Mouse (Mus musculus) erythroblast, embryonic 14.5 days (primary cell): ENCODE data around the gene Phf24. TPM values are rescaled to one million over a fixed set of nuclear protein-coding genes. Genes with fewer than 3 reads are reported as not detected.
"Not testable (repeated sequence)": the region's sequence is repeated elsewhere in the genome, so short reads cannot be mapped to it uniquely, and the experiment has no call there.

Experiments
- H3K27me3 ChIP-seq: 2 replicates; pipeline ENCODE4 v1.6.1; 2012; ENCODE audit warnings: inconsistent platforms; ENCODE audit not compliant: control insufficient read depth
- H3K36me3 ChIP-seq: 2 replicates; pipeline ENCODE4 v1.6.1; 2012; ENCODE audit warnings: mild to moderate bottlenecking, inconsistent platforms; ENCODE audit not compliant: control insufficient read depth
- H3K4me1 ChIP-seq: 2 replicates; pipeline ENCODE4 v1.6.1; 2012; ENCODE audit warnings: inconsistent platforms; ENCODE audit not compliant: control insufficient read depth
- H3K4me3 ChIP-seq: replicated peaks from 2 replicates; pipeline ENCODE3; 2012; ENCODE audit warnings: moderate library complexity, mild to moderate bottlenecking, inconsistent platforms
- H3K9me3 ChIP-seq: 2 replicates; pipeline ENCODE4 v1.6.1; 2012; ENCODE audit warnings: low read length, inconsistent platforms, mixed read lengths; ENCODE audit not compliant: control insufficient read depth
- GATA1 ChIP-seq: IDR thresholded peaks from 2 replicates; pipeline ENCODE4 v1.6.1; 2012; ENCODE audit warnings: low read length, inconsistent platforms, mixed read lengths
- TAL1 ChIP-seq: IDR thresholded peaks from 3 replicates; pipeline ENCODE4 v1.6.1; 2012; ENCODE audit warnings: low read length, inconsistent platforms, mixed read lengths
- polyA plus RNA-seq: library from polyadenylated mRNA; stranded (reverse); fragments of >175 nt; gene quantifications from 2 replicates; pipeline ENCODE4 v1.2.3, GENCODE M21; 2012

Phf24 gene
- polyA plus RNA-seq, 1 experiment: not detected

DNA sequence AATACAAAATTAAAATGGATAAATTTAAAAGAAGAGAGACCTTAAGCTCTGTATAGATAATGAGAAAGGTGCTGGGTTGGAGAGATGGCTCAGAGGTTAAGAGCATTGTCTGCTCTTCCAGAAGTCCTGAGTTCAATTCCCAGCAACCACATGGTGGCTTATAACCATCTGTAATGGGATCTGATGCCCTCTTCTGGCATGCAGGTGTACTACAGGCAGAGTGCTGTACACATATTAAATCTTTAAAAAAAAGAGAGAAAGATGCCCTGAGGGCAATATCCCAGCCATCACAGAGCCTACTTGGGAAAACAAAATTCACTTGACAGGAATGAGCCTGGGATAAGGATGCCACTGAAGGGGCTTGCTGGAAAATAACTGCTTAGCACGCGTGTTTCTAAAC is 47.0 kb downstream of the Phf24 start:
- no peaks in the 10 kb centered on the region for H3K9me3 ChIP-seq
- H3K36me3 ChIP-seq: no peaks in the 10 kb centered on the region
- H3K27me3 ChIP-seq: peaks cover 12% of the 10 kb centered on the region
- H3K4me1 ChIP-seq: peaks cover 5% of the 10 kb centered on the region
- TF ChIP-seq TAL1 (no peak), GATA1 (no peak)
- no peak overlapping the region for H3K4me3 ChIP-seq

DNA sequence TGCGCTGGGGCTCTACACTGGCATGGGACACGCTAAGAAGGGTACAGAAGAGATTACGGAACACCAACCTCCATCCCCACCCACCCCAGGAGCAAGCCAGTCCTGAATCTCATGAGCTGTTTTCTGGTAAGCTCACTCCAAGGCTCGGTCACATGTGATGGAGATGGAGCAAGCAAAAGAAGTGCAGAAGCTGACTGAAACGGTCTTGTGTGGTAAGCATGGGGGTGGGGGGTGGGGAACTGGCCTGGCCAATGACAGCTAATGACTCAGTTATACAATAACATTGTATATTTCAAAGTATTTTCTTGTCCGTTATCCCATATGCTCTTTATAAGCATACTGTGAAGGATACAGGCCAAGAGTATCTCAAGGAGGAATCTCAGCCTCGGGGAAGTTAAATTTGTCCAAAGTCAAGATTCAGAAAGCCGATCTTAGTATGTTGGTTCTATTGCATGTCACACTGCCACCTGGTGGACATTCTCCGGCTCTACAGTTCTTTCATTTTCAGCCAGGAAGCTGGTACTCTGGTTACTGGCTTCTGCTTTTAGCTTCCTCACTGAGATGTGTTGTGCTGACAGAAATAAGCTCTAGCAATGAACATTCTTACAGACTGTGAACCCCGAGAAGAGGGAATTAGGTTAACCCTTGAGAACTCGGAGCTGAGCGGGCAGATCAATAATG is 48.7 kb downstream of the Phf24 start:
- H3K4me3 ChIP-seq: no peak overlapping the region
- no peaks in the 10 kb centered on the region for H3K9me3 ChIP-seq

GRCm38 (mm10) chr4:42969304-42969703 is 52.8 kb downstream of the Phf24 start, which contains the start of gene 1700022I11Rik:
TSS of gene 1700022I11Rik (plus strand) at chr4:42969604.
- Histone ChIP-seq H3K27me3 (peaks cover 9% of the 10 kb centered on the region), H3K9me3 (no peaks in the 10 kb centered on the region), H3K4me3 (no peak within 1 kb of the TSS), H3K4me1 (peaks cover 5% of the 10 kb centered on the region), H3K36me3 (no peaks in the 10 kb centered on the region)
- TF ChIP-seq GATA1: no peak
- no peak for TF ChIP-seq TAL1

More for the DNA sequence above, 48.7 kb downstream of the Phf24 start:
- no peak for TF ChIP-seq TAL1
- no peak for TF ChIP-seq GATA1
- Histone ChIP-seq H3K4me1 (peaks cover 5% of the 10 kb centered on the region), H3K36me3 (no peaks in the 10 kb centered on the region), H3K27me3 (peaks cover 9% of the 10 kb centered on the region)

DNA sequence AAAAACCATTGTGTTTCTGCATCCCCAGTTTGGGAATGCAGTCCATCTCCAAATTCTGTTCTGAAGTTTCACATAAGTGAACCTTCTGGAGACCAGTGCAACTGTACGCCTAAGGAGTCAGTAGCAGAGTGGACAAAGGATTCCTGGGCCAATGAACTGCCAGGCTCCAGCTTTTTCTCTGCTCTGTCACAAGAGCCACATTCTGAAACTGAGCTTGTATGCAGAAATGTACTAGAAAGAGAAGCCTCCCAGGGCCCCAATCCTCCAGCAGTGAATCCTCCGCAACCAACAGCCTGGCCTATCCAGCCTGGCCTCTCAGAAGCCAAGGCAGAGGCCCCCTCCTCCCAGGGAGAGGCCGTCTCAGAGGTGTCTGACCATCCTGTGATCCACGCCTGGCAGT is 56.5 kb downstream of the Phf24 start:
- H3K4me1 ChIP-seq: no peaks in the 10 kb centered on the region
- no peak for TF ChIP-seq GATA1
- H3K9me3 ChIP-seq: no peaks in the 10 kb centered on the region
- no peaks in the 10 kb centered on the region for H3K27me3 ChIP-seq
- H3K36me3 ChIP-seq: peaks cover 11% of the 10 kb centered on the region
- no peak overlapping the region for H3K4me3 ChIP-seq

DNA sequence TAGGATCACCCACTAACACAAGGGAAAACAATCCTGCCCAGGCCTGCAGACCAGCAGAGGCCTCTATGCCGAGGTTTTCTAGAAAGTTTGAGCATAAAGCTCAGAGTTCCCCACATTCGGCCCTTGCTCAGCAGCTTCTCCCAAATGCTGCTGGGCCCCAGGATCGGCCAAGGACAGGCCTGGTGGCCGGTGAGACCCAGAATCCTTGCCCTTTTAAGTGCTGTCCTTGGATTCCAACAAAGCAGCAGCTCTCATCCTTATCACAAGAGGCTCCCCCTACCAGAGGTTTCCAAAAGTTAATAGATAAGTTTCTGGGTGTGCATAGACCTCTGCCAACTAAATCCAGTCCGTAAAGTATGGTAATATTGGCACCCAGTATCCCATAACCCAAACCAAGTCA is 57.4 kb downstream of the Phf24 start:
- no peaks in the 10 kb centered on the region for H3K9me3 ChIP-seq
- no peak for TF ChIP-seq TAL1
- no peak for TF ChIP-seq GATA1
- no peaks in the 10 kb centered on the region for H3K27me3 ChIP-seq
- H3K4me1 ChIP-seq: no peaks in the 10 kb centered on the region
- peaks cover 15% of the 10 kb centered on the region for H3K36me3 ChIP-seq
- no peak overlapping the region for H3K4me3 ChIP-seq

DNA sequence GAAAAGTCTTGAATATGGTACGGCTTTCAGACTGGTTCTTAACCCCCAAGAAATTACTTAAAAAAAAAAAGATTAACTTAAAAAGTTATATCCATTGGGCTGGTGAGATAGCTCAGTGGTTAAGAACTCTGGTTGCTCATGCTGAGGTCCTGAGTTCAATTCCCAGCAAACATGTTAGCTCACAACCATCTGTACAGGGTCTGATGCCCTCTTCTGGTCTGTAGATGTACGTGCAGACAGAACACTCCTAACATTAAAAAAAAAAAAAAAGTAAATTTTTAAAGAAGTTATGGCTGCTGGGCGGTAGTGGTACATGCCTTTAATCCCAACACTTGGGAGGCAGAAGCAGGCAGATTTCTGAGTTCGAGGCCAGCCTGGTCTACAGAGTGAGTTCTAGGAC is 61.6 kb downstream of the Phf24 start:
- no peak overlapping the region for H3K4me3 ChIP-seq
- TF ChIP-seq GATA1 (no peak), TAL1 (no peak)
- peaks cover 46% of the 10 kb centered on the region for H3K36me3 ChIP-seq
- no peaks in the 10 kb centered on the region for H3K4me1 ChIP-seq
- H3K27me3 ChIP-seq: no peaks in the 10 kb centered on the region
- H3K9me3 ChIP-seq: no peaks in the 10 kb centered on the region

- H3K9me3 ChIP-seq, H3K27me3 ChIP-seq, H3K4me3 ChIP-seq, H3K4me1 ChIP-seq: not testable (repeated sequence)
- H3K36me3 ChIP-seq: peaks cover 65% of the 10 kb centered on the region
Measured at GRCm38 (mm10) chr4:42980467-42980866, 64.0 kb downstream of the Phf24 start.

DNA sequence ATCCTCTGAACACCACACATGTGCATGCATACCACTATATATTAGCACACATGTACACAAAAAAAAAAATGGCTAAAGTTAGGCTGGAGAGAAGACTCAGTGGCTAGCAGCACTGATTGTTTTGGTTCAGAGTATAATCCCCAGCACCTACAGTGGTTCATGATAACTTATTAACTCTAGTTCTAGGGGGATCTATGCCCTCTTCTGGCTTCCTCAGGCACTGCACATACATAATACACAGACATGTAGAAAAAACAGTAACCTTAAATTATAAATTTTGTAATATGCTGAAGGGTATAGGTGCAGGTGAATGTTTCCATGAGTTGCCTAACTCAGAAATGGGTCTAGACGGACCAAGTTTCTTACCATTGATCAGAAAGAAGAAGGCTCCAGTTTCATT is 71.8 kb downstream of the Phf24 start:
- Histone ChIP-seq H3K36me3 (peaks cover 95% of the 10 kb centered on the region), H3K9me3 (no peaks in the 10 kb centered on the region), H3K4me1 (no peaks in the 10 kb centered on the region), H3K27me3 (no peaks in the 10 kb centered on the region), H3K4me3 (no peak overlapping the region)
- no peak for TF ChIP-seq TAL1
- TF ChIP-seq GATA1: no peak

Other genes starting within 250 kb of the Phf24 start
- gene 4930578G10Rik, start 181.1 kb upstream of the Phf24 start, polyA plus RNA-seq: not detected in 2 replicates
- not detected in 2 replicates for gene Ccl19, start 160.1 kb upstream of the Phf24 start, polyA plus RNA-seq
- gene Ccl21a, start 142.7 kb upstream of the Phf24 start, polyA plus RNA-seq: not detected in 2 replicates
- gene Fam205a1, start 62.8 kb upstream of the Phf24 start, polyA plus RNA-seq: 0.01 TPM in 1 of 2 replicates, not detected in the other
- gene Gm12394, start 59.9 kb upstream of the Phf24 start, polyA plus RNA-seq: not detected in 2 replicates
- not detected in 2 replicates for gene Fam205c, start 42.4 kb upstream of the Phf24 start, polyA plus RNA-seq
- gene Dnajb5, start 33.2 kb downstream of the Phf24 start, polyA plus RNA-seq: 0.01 TPM in 1 of 2 replicates, not detected in the other
- not detected in 2 replicates for gene 1700022I11Rik, start 52.9 kb downstream of the Phf24 start, polyA plus RNA-seq
- gene Vcp, start 83.8 kb downstream of the Phf24 start, polyA plus RNA-seq: 5.6 and 6.3 TPM in 2 replicates
- 0.62 and 0.83 TPM in 2 replicates for gene Fancg, start 93.8 kb downstream of the Phf24 start, polyA plus RNA-seq
- 2.1 and 2.2 TPM in 2 replicates for gene Pigo, start 109.2 kb downstream of the Phf24 start, polyA plus RNA-seq
- 15.4 and 16.6 TPM in 2 replicates for gene Stoml2, start 115.0 kb downstream of the Phf24 start, polyA plus RNA-seq
- gene Fam214b, start 129.6 kb downstream of the Phf24 start, polyA plus RNA-seq: 73.7 and 83.3 TPM in 2 replicates
- gene Unc13b, start 142.3 kb downstream of the Phf24 start, polyA plus RNA-seq: 0.01 TPM in 1 of 2 replicates, not detected in the other